Mouse (Mus musculus): ENCODE data around the gene Aqp11. TPM values are rescaled to one million over a fixed set of nuclear protein-coding genes. Genes with fewer than 3 reads are reported as not detected.
A peak's percentile ranks its signal among the peaks of the same experiment; 100 is the strongest.

The Aqp11 gene
- polyA plus RNA-seq, 1 experiment from 2014 or later, result 3.0 TPM

- Histone ChIP-seq H3K27ac (no peak overlapping the region), H3K4me1 (replicated peaks) (peaks cover 13% of the 10 kb centered on the region), H3K27me3 (no peaks in the 10 kb centered on the region), H3K36me3 (no peaks in the 10 kb centered on the region), H3K9ac (no peak overlapping the region), H3K4me2 (no peak overlapping the region), H3K4me3 (no peak overlapping the region), H3K9me3 (replicated peaks) (no peaks in the 10 kb centered on the region)
- ATAC-seq (replicated peaks; ENCODE audit: insufficient number of reproducible peaks, insufficient read depth, low FRiP score, low read depth), result no peak
- 19% methylated on average over 3 of the region's 3 CpGs for WGBS
These were observed 7.2 kb upstream of the Aqp11 start for GRCm38 (mm10) chr7:97745299-97745698.

GRCm38 (mm10) chr7:97741756-97742291 lies 3.7 kb upstream of the Aqp11 start:
- Histone ChIP-seq H3K27me3 (0 out of 2 replicates have a peak, but pooled peaks cover 6% of the 10 kb centered on the region), H3K9ac (no peak overlapping the region), H3K36me3 (no peaks in the 10 kb centered on the region), H3K27ac (no peak overlapping the region), H3K4me1 (replicated peaks) (peaks cover 8% of the 10 kb centered on the region), H3K4me3 (no peak overlapping the region), H3K4me2 (no peak overlapping the region), H3K9me3 (replicated peaks) (no peaks in the 10 kb centered on the region)
- WGBS, result 42% methylated on average over 1 of the region's 1 CpGs
- ATAC-seq (replicated peaks; ENCODE audit: insufficient number of reproducible peaks, insufficient read depth, low FRiP score, low read depth), result no peak

GRCm38 (mm10) chr7:97740948-97741347 lies 2.9 kb upstream of the Aqp11 start:
- no peak overlapping the region for H3K4me3 ChIP-seq
- 66% methylated on average over 10 of the region's 10 CpGs for WGBS
- H3K36me3 ChIP-seq, result no peaks in the 10 kb centered on the region
- no peak overlapping the region for H3K9ac ChIP-seq
- H3K4me2 ChIP-seq, result no peak overlapping the region
- H3K4me1 ChIP-seq (replicated peaks), result peaks cover 9% of the 10 kb centered on the region
- H3K9me3 ChIP-seq (replicated peaks), result no peaks in the 10 kb centered on the region
- no peak overlapping the region for H3K27ac ChIP-seq
- H3K27me3 ChIP-seq, result 0 out of 2 replicates have a peak, but pooled peaks cover 6% of the 10 kb centered on the region
- no peak for ATAC-seq (replicated peaks; ENCODE audit: insufficient number of reproducible peaks, insufficient read depth, low FRiP score, low read depth)

GRCm38 (mm10) chr7:97737256-97737637 lies 842 bp downstream of the Aqp11 start:
- 0 out of 2 replicates have a peak, but pooled peaks have one; percentile 1 for ATAC-seq (replicated peaks; ENCODE audit: insufficient number of reproducible peaks, insufficient read depth, low FRiP score, low read depth)
- peak overlapping the region; percentile 63 for H3K4me3 ChIP-seq
- WGBS, result 8% methylated on average over 12 of the region's 12 CpGs
- peak overlapping the region; percentile 58 for H3K9ac ChIP-seq
- H3K4me1 ChIP-seq (replicated peaks), result peaks cover 9% of the 10 kb centered on the region
- 0 out of 2 replicates have a peak, but pooled peaks cover 6% of the 10 kb centered on the region for H3K27me3 ChIP-seq
- H3K9me3 ChIP-seq (replicated peaks), result no peaks in the 10 kb centered on the region
- H3K4me2 ChIP-seq, result peak overlapping the region; percentile 96
- no peak overlapping the region; the same call in 1 of the 2 replicates for H3K27ac ChIP-seq
- no peaks in the 10 kb centered on the region for H3K36me3 ChIP-seq

GRCm38 (mm10) chr7:97735886-97736420 lies 2.1 kb downstream of the Aqp11 start:
- 0 out of 2 replicates have a peak, but pooled peaks cover 6% of the 10 kb centered on the region for H3K27me3 ChIP-seq
- H3K9me3 ChIP-seq (replicated peaks), result no peaks in the 10 kb centered on the region
- H3K4me2 ChIP-seq, result no peak overlapping the region
- WGBS, result 58% methylated on average over 4 of the region's 4 CpGs
- no peaks in the 10 kb centered on the region for H3K36me3 ChIP-seq
- H3K27ac ChIP-seq, result no peak overlapping the region
- H3K4me3 ChIP-seq, result peak overlapping the region; percentile 7; the same call in 1 of the 2 replicates
- no peak overlapping the region for H3K9ac ChIP-seq
- H3K4me1 ChIP-seq (replicated peaks), result peaks cover 9% of the 10 kb centered on the region
- no peak for ATAC-seq (replicated peaks; ENCODE audit: insufficient number of reproducible peaks, insufficient read depth, low FRiP score, low read depth)

- Histone ChIP-seq H3K4me1 (replicated peaks) (peaks cover 9% of the 10 kb centered on the region), H3K9ac (no peak overlapping the region), H3K4me3 (peak overlapping the region; percentile 7), H3K27me3 (0 out of 2 replicates have a peak, but pooled peaks cover 6% of the 10 kb centered on the region), H3K36me3 (no peaks in the 10 kb centered on the region), H3K27ac (no peak overlapping the region), H3K9me3 (replicated peaks) (no peaks in the 10 kb centered on the region), H3K4me2 (0 out of 2 replicates have a peak overlapping the region, but pooled peaks have one; percentile 2)
- no peak for ATAC-seq (replicated peaks; ENCODE audit: insufficient number of reproducible peaks, insufficient read depth, low FRiP score, low read depth)
- WGBS, result 71% methylated on average over 8 of the region's 8 CpGs
These were observed 3.1 kb downstream of the Aqp11 start for GRCm38 (mm10) chr7:97735021-97735420.

- Histone ChIP-seq H3K9ac (no peak overlapping the region), H3K36me3 (no peaks in the 10 kb centered on the region), H3K4me1 (replicated peaks) (peaks cover 9% of the 10 kb centered on the region), H3K4me3 (no peak overlapping the region), H3K9me3 (replicated peaks) (no peaks in the 10 kb centered on the region), H3K27me3 (0 out of 2 replicates have a peak, but pooled peaks cover 6% of the 10 kb centered on the region), H3K27ac (no peak overlapping the region), H3K4me2 (no peak overlapping the region)
- ATAC-seq (replicated peaks; ENCODE audit: insufficient number of reproducible peaks, insufficient read depth, low FRiP score, low read depth), result no peak
- WGBS, result 62% methylated on average over 5 of the region's 5 CpGs
These were observed 4.5 kb downstream of the Aqp11 start for GRCm38 (mm10) chr7:97733606-97734005.

GRCm38 (mm10) chr7:97730427-97730826 lies 7.7 kb downstream of the Aqp11 start:
- Histone ChIP-seq H3K4me3 (no peak overlapping the region), H3K4me1 (replicated peaks) (no peaks in the 10 kb centered on the region), H3K27ac (no peak overlapping the region), H3K36me3 (no peaks in the 10 kb centered on the region), H3K9me3 (replicated peaks) (no peaks in the 10 kb centered on the region), H3K27me3 (no peaks in the 10 kb centered on the region), H3K9ac (no peak overlapping the region), H3K4me2 (no peak overlapping the region)
- ATAC-seq (replicated peaks; ENCODE audit: insufficient number of reproducible peaks, insufficient read depth, low FRiP score, low read depth), result no peak
- WGBS, result 60% methylated on average over 3 of the region's 3 CpGs

GRCm38 (mm10) chr7:97728666-97729614 lies 9.1 kb downstream of the Aqp11 start:
- H3K36me3 ChIP-seq, result no peaks in the 10 kb centered on the region
- no peak overlapping the region for H3K4me3 ChIP-seq
- no peak for ATAC-seq (replicated peaks; ENCODE audit: insufficient number of reproducible peaks, insufficient read depth, low FRiP score, low read depth)
- WGBS, result 74% methylated on average over 14 of the region's 14 CpGs
- no peaks in the 10 kb centered on the region for H3K27me3 ChIP-seq
- no peak overlapping the region for H3K27ac ChIP-seq
- no peak overlapping the region for H3K9ac ChIP-seq
- no peaks in the 10 kb centered on the region for H3K4me1 ChIP-seq (replicated peaks)
- no peaks in the 10 kb centered on the region for H3K9me3 ChIP-seq (replicated peaks)
- H3K4me2 ChIP-seq, result no peak overlapping the region

GRCm38 (mm10) chr7:97726778-97727177 lies 11.3 kb downstream of the Aqp11 start:
- 70% methylated on average over 7 of the region's 7 CpGs for WGBS
- H3K27ac ChIP-seq, result no peak overlapping the region
- no peaks in the 10 kb centered on the region for H3K36me3 ChIP-seq
- no peak overlapping the region for H3K4me3 ChIP-seq
- H3K4me1 ChIP-seq (replicated peaks), result no peaks in the 10 kb centered on the region
- H3K9me3 ChIP-seq (replicated peaks), result no peaks in the 10 kb centered on the region
- no peak overlapping the region for H3K9ac ChIP-seq
- H3K4me2 ChIP-seq, result no peak overlapping the region
- no peaks in the 10 kb centered on the region for H3K27me3 ChIP-seq
- no peak for ATAC-seq (replicated peaks; ENCODE audit: insufficient number of reproducible peaks, insufficient read depth, low FRiP score, low read depth)

- Histone ChIP-seq H3K4me2 (no peak overlapping the region), H3K27ac (no peak overlapping the region), H3K36me3 (no peaks in the 10 kb centered on the region), H3K4me3 (no peak overlapping the region), H3K27me3 (no peaks in the 10 kb centered on the region), H3K9me3 (replicated peaks) (no peaks in the 10 kb centered on the region), H3K4me1 (replicated peaks) (no peaks in the 10 kb centered on the region), H3K9ac (no peak overlapping the region)
- no peak for ATAC-seq (replicated peaks; ENCODE audit: insufficient number of reproducible peaks, insufficient read depth, low FRiP score, low read depth)
- WGBS, result 80% methylated on average over 7 of the region's 7 CpGs
These were observed 12.0 kb downstream of the Aqp11 start for GRCm38 (mm10) chr7:97726080-97726479.

All from heart, embryonic 15.5 days (tissue).